Mouse (Mus musculus) stomach, postnatal 0 days (tissue): ENCODE data around the gene Slk. TPM values are rescaled to one million over a fixed set of nuclear protein-coding genes. Genes with fewer than 3 reads are reported as not detected.

Source experiments
- ATAC-seq: fragments of 200-750 bp; cut with Nextera tagmentation; 2 replicates; pipeline ENCODE4 v1.8.0; 2017; ENCODE audit not compliant: low FRiP score, low TSS enrichment
- DNase-seq: peaks from one replicate; pipeline ENCODE4 v3.0.0-alpha.2; 2016; ENCODE audit warnings: low spot score
- H3K27ac ChIP-seq: fragments of 300-500 bp; sonication (generic); replicated peaks from 2 replicates; pipeline ENCODE4 v1.5.1; 2014; ENCODE audit warnings: mild to moderate bottlenecking, control low read depth
- H3K27me3 ChIP-seq: fragments of 300-500 bp; sonication (generic); 2 replicates; pipeline ENCODE4 v1.6.1; 2014; ENCODE audit warnings: low read length; ENCODE audit not compliant: control insufficient read depth, insufficient read depth
- H3K36me3 ChIP-seq: fragments of 300-500 bp; sonication (generic); 2 replicates; pipeline ENCODE4 v1.6.1; 2014; ENCODE audit warnings: low read length, mixed read lengths; ENCODE audit not compliant: control insufficient read depth, insufficient read depth
- H3K4me1 ChIP-seq: fragments of 300-500 bp; sonication (generic); replicated peaks from 2 replicates; pipeline ENCODE4 v1.6.1; 2014; ENCODE audit warnings: antibody characterized with exemption; ENCODE audit not compliant: control insufficient read depth, insufficient read depth
- H3K4me2 ChIP-seq: fragments of 300-500 bp; sonication (generic); replicated peaks from 2 replicates; pipeline ENCODE4 v1.6.1; 2014; ENCODE audit warnings: low read depth, mild to moderate bottlenecking, control low read depth, moderate library complexity
- H3K4me3 ChIP-seq: fragments of 300-500 bp; sonication (generic); 2 replicates; pipeline ENCODE4 v1.5.1; 2014; ENCODE audit warnings: low read depth, low read length, control low read depth
- H3K9ac ChIP-seq: fragments of 300-500 bp; sonication (generic); 2 replicates; pipeline ENCODE4 v1.6.1; 2014; ENCODE audit warnings: mild to moderate bottlenecking, low read length, control low read depth, mixed read lengths
- H3K9me3 ChIP-seq: fragments of 300-500 bp; sonication (generic); 2 replicates; pipeline ENCODE4 v1.6.1; 2016; ENCODE audit warnings: low read length; ENCODE audit not compliant: control insufficient read depth
- CTCF ChIP-seq: IDR thresholded peaks from 2 replicates; pipeline ENCODE4 v1.5.1; 2016; ENCODE audit warnings: antibody characterized with exemption, low read depth, mild to moderate bottlenecking, moderate library complexity
- EP300 ChIP-seq: optimal IDR thresholded peaks from 2 replicates; pipeline ENCODE3; 2016; ENCODE audit warnings: antibody characterized with exemption
- WGBS: fragments of 180-500 bp; shearing (Covaris S2); extraction: QIAGEN DNeasy Blood & Tissue Kit; methylation state at CpG from one replicate; pipeline ENCODE4 v1.1.7; 2014; 5-methylcytosine and 5-hydroxymethylcytosine counted together
- polyA plus RNA-seq: library from polyadenylated mRNA; unstranded; fragments of >200 nt; fragmentation: Nextera tagmentation; extraction: Ambion mirVana; gene quantifications from 2 replicates; pipeline ENCODE4 v1.2.1, GENCODE M21; 2015

Slk gene
- polyA plus RNA-seq, result 12.3 and 14.3 TPM in 2 replicates

GRCm38 (mm10) chr19:47579225-47579787 lies at the start of gene Slk:
Slk (plus strand) TSS chr19:47579678.
- Histone ChIP-seq H3K4me2 (peak within 1 kb of the TSS; percentile 60), H3K4me3 (peak within 1 kb of the TSS; percentile 69), H3K4me1 (no peaks in the 10 kb centered on the region), H3K27ac (peak within 1 kb of the TSS; percentile 100), H3K9ac (peak within 1 kb of the TSS; percentile 99), H3K9me3 (no peaks in the 10 kb centered on the region), H3K27me3 (no peaks in the 10 kb centered on the region), H3K36me3 (no peaks in the 10 kb centered on the region)
- under 1% methylated on average over 66 of the region's 83 CpGs for WGBS
- ATAC-seq (peak; percentile 84), DNase-seq (peak; percentile 85)
- no peak for TF ChIP-seq CTCF
- TF ChIP-seq EP300, result no peak

- DNase-seq (no peak), ATAC-seq (no peak)
- Histone ChIP-seq H3K4me3 (no peak overlapping the region), H3K36me3 (no peaks in the 10 kb centered on the region), H3K9me3 (no peaks in the 10 kb centered on the region), H3K4me1 (peaks cover 5% of the 10 kb centered on the region; the same call in 1 of the 2 replicates), H3K27ac (0 out of 2 replicates have a peak overlapping the region, but pooled peaks have one; percentile 30), H3K4me2 (no peak overlapping the region), H3K9ac (no peak overlapping the region), H3K27me3 (no peaks in the 10 kb centered on the region)
- TF ChIP-seq CTCF (no peak), EP300 (no peak)
- 84% methylated on average over 5 of the region's 5 CpGs for WGBS
These were observed 48.2 kb upstream of the Slk start for GRCm38 (mm10) chr19:47531309-47531708.

GRCm38 (mm10) chr19:47532449-47532848 lies 47.0 kb upstream of the Slk start:
- Histone ChIP-seq H3K27me3 (no peaks in the 10 kb centered on the region), H3K4me3 (no peak overlapping the region), H3K9me3 (no peaks in the 10 kb centered on the region), H3K4me2 (no peak overlapping the region), H3K36me3 (no peaks in the 10 kb centered on the region), H3K27ac (no peak overlapping the region), H3K9ac (no peak overlapping the region), H3K4me1 (peaks cover 6% of the 10 kb centered on the region; the same call in 1 of the 2 replicates)
- ATAC-seq, result no peak
- WGBS, result 78% methylated on average over 3 of the region's 3 CpGs
- no peak for TF ChIP-seq EP300
- TF ChIP-seq CTCF, result peak; percentile 58
- no peak for DNase-seq

- 35% methylated on average over 1 of the region's 1 CpGs for WGBS
- no peaks in the 10 kb centered on the region for H3K36me3 ChIP-seq
- H3K27me3 ChIP-seq, result no peaks in the 10 kb centered on the region
- H3K9me3 ChIP-seq, result no peaks in the 10 kb centered on the region
- H3K27ac ChIP-seq, result no peak overlapping the region
- no peak overlapping the region for H3K4me3 ChIP-seq
- ATAC-seq (no peak), DNase-seq (no peak)
- H3K4me1 ChIP-seq, result peaks cover 12% of the 10 kb centered on the region; the same call in 1 of the 2 replicates
- H3K9ac ChIP-seq, result no peak overlapping the region
- TF ChIP-seq CTCF (no peak), EP300 (no peak)
- no peak overlapping the region for H3K4me2 ChIP-seq
These were observed 45.3 kb upstream of the Slk start for GRCm38 (mm10) chr19:47534131-47534530.

- peaks cover 12% of the 10 kb centered on the region; the same call in 1 of the 2 replicates for H3K4me1 ChIP-seq
- H3K27ac ChIP-seq, result peak overlapping the region; percentile 92
- peak overlapping the region; percentile 55 for H3K4me3 ChIP-seq
- H3K9me3 ChIP-seq, result no peaks in the 10 kb centered on the region
- ATAC-seq (peak; percentile 95), DNase-seq (peak; percentile 99)
- H3K36me3 ChIP-seq, result no peaks in the 10 kb centered on the region
- TF ChIP-seq EP300 (no peak), CTCF (no peak)
- H3K9ac ChIP-seq, result peak overlapping the region; percentile 70
- 3% methylated on average over 39 of the region's 39 CpGs for WGBS
- no peaks in the 10 kb centered on the region for H3K27me3 ChIP-seq
- peak overlapping the region; percentile 75 for H3K4me2 ChIP-seq
These were observed 42.8 kb upstream of the Slk start for GRCm38 (mm10) chr19:47536521-47537299.

- WGBS, result 2% methylated on average over 10 of the region's 10 CpGs
- Histone ChIP-seq H3K9ac (peak within 1 kb of the TSS; percentile 70), H3K4me2 (peak within 1 kb of the TSS; percentile 75), H3K4me1 (peaks cover 12% of the 10 kb centered on the region; the same call in 1 of the 2 replicates), H3K36me3 (no peaks in the 10 kb centered on the region), H3K27ac (peak within 1 kb of the TSS; percentile 92), H3K27me3 (no peaks in the 10 kb centered on the region), H3K9me3 (no peaks in the 10 kb centered on the region), H3K4me3 (peak within 1 kb of the TSS; percentile 55)
- TF ChIP-seq CTCF (no peak), EP300 (no peak)
- ATAC-seq, result peak; percentile 31
- no peak for DNase-seq
These were observed 42.1 kb upstream of the Slk start, which contains the start of gene Stn1 for GRCm38 (mm10) chr19:47537300-47537792. Stn1 (minus strand) TSS chr19:47537507.
